19 mouse cellular contexts compared by ENCODE assay signal in the genomic region with DNA sequence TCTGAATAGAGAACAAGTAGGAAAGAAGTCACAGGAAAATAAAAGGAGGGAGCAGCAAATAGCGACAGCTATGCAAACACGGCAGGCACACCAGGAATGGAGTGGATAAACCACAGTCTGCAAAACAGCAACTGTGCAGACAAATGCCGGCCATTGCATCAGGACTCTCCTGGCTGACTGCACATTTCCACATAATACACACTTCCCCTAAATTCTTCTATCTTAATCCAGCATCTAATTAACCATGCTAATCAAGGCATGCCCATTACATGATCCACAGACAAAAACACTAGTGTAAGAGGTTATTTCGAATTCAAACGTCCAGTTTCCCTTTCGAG.
DNase-seq lines count a peak whose midpoint lies in the region; ATAC-seq and TF ChIP-seq lines count a peak whose summit lies in the region.
"Had no signal": no experiment of that assay in that cellular context is flagged by ENCODE, and none has a peak within 500 bp of the region (broad histone marks: within the 10 kb centered on the region; RNA-seq: fewer than 3 reads in every experiment).

No protein-coding gene starts in this region.

- no peaks in the 10 kb centered on the region for H3K36me3 ChIP-seq in forebrain, postnatal 0 days (ENCODE audit: insufficient read depth)
- no peaks in the 10 kb centered on the region for H3K36me3 ChIP-seq in forebrain, embryonic 10.5 days (replicated peaks)
- H3K36me3 ChIP-seq in heart, postnatal 0 days (replicated peaks; ENCODE audit: control insufficient read depth, insufficient read depth, low read length): no peaks in the 10 kb centered on the region
- H3K36me3 ChIP-seq in midbrain, embryonic 13.5 days: no peaks in the 10 kb centered on the region
- H3K36me3 ChIP-seq: forebrain, embryonic 12.5 days; liver, embryonic 12.5 days had no signal

- H3K9ac ChIP-seq in forebrain, postnatal 0 days: 0 out of 2 replicates have a peak overlapping the region, but pooled peaks have one; percentile 10
- H3K9ac ChIP-seq in heart, postnatal 0 days (replicated peaks; ENCODE audit: low read depth, low read length): no peak overlapping the region
- H3K9ac ChIP-seq in midbrain, embryonic 13.5 days (replicated peaks): no peak overlapping the region
- H3K9ac ChIP-seq: forebrain, embryonic 12.5 days; liver, embryonic 12.5 days; lung, embryonic 14.5 days had no signal

- no peak overlapping the region for H3K4me2 ChIP-seq in forebrain, postnatal 0 days (ENCODE audit: low read depth)
- 0 out of 2 replicates have a peak overlapping the region, but pooled peaks have one; percentile 1 for H3K4me2 ChIP-seq in heart, postnatal 0 days (ENCODE audit: low read depth, low read length)
- H3K4me2 ChIP-seq in midbrain, embryonic 13.5 days (replicated peaks): 0 out of 2 replicates have a peak overlapping the region, but pooled peaks have one; percentile 11
- H3K4me2 ChIP-seq: forebrain, embryonic 12.5 days; liver, embryonic 12.5 days; lung, embryonic 14.5 days had no signal

- peak overlapping the region; percentile 23 for H3K27ac ChIP-seq in forebrain, postnatal 0 days (ENCODE audit: low read depth, low read length)
- no peak overlapping the region for H3K27ac ChIP-seq in forebrain, embryonic 10.5 days
- H3K27ac ChIP-seq in heart, postnatal 0 days (ENCODE audit: low read depth): peak overlapping the region; percentile 52
- peak overlapping the region; percentile 32; the same call in 1 of the 2 replicates for H3K27ac ChIP-seq in midbrain, embryonic 13.5 days
- H3K27ac ChIP-seq: forebrain, embryonic 12.5 days; kidney, postnatal 0 days; layer of hippocampus, adult 2 months; liver, embryonic 12.5 days; macrophage had no signal

- no peaks in the 10 kb centered on the region for H3K9me3 ChIP-seq in forebrain, postnatal 0 days (ENCODE audit: low read length)
- no peaks in the 10 kb centered on the region for H3K9me3 ChIP-seq in forebrain, embryonic 10.5 days
- H3K9me3 ChIP-seq in heart, postnatal 0 days (replicated peaks; ENCODE audit: control insufficient read depth, low read length): no peaks in the 10 kb centered on the region
- no peaks in the 10 kb centered on the region for H3K9me3 ChIP-seq in midbrain, embryonic 13.5 days
- H3K9me3 ChIP-seq: forebrain, embryonic 12.5 days; liver, embryonic 12.5 days had no signal

- H3K4me3 ChIP-seq in forebrain, postnatal 0 days (ENCODE audit: low read depth, low read length): no peak overlapping the region
- no peak overlapping the region for H3K4me3 ChIP-seq in forebrain, embryonic 10.5 days
- no peak overlapping the region for H3K4me3 ChIP-seq in heart, postnatal 0 days (ENCODE audit: low read depth, low read length)
- no peak overlapping the region for H3K4me3 ChIP-seq in midbrain, embryonic 13.5 days (replicated peaks)
- H3K4me3 ChIP-seq: forebrain, embryonic 12.5 days; layer of hippocampus, adult 2 months; liver, embryonic 12.5 days had no signal

- H3K27me3 ChIP-seq in forebrain, postnatal 0 days (ENCODE audit: insufficient read depth, low read length): no peaks in the 10 kb centered on the region
- H3K27me3 ChIP-seq in forebrain, embryonic 10.5 days (ENCODE audit: poor library complexity, severe bottlenecking): no peaks in the 10 kb centered on the region
- H3K27me3 ChIP-seq in heart, postnatal 0 days (ENCODE audit: control insufficient read depth, insufficient read depth, low read length): no peaks in the 10 kb centered on the region
- H3K27me3 ChIP-seq in midbrain, embryonic 13.5 days: no peaks in the 10 kb centered on the region
- H3K27me3 ChIP-seq: forebrain, embryonic 12.5 days; liver, embryonic 12.5 days had no signal

- intact Hi-C loops in heart, postnatal 10 days (cut with DNase I): no loop called here

- WGBS in forebrain, postnatal 0 days: 17% methylated on average over 6 of the region's 6 CpGs
- 79% methylated on average over 6 of the region's 6 CpGs for WGBS in forebrain, embryonic 10.5 days
- WGBS in heart, postnatal 0 days: 50% methylated on average over 6 of the region's 6 CpGs
- 67% methylated on average over 6 of the region's 6 CpGs for WGBS in midbrain, embryonic 13.5 days

- DNase-seq in forebrain, postnatal 0 days: no peak
- no peak for DNase-seq in forebrain, embryonic 10.5 days (ENCODE audit: extremely low spot score, low spot score)
- no peak for DNase-seq in heart, postnatal 0 days (ENCODE audit: low spot score)
- DNase-seq in heart, postnatal 10 days: no peak
- peak; percentile 54 for DNase-seq in Muller cell, postnatal 12 days (ENCODE audit: inconsistent ontology term)
- no peak for DNase-seq in thymus, adult 18-20 months
- no peak for DNase-seq in spleen, postnatal 10 days (ENCODE audit: low spot score in 2 of 2)
- DNase-seq: adrenal gland, adult 8-10 months; cerebellum, adult 11 months; cerebellum, postnatal 14 days; gastrocnemius, postnatal 10 days; kidney, adult 11 months; lung, embryonic 14.5 days had no signal

- no peak for TF ChIP-seq EP300 in heart, postnatal 0 days (IDR thresholded peaks at IDR 0.05; ENCODE audit: low read depth)

- no peaks in the 10 kb centered on the region; the same call in 1 of the 2 replicates for H3K4me1 ChIP-seq in forebrain, postnatal 0 days (ENCODE audit: insufficient read depth)
- peaks cover 14% of the 10 kb centered on the region for H3K4me1 ChIP-seq in forebrain, embryonic 10.5 days
- 0 out of 2 replicates have a peak, but pooled peaks cover 14% of the 10 kb centered on the region for H3K4me1 ChIP-seq in heart, postnatal 0 days (ENCODE audit: control insufficient read depth, insufficient read depth)
- H3K4me1 ChIP-seq in midbrain, embryonic 13.5 days (replicated peaks): peaks cover 17% of the 10 kb centered on the region
- H3K4me1 ChIP-seq: liver, embryonic 12.5 days had no signal

- peak; percentile 6; the same call in 1 of the 2 replicates for ATAC-seq in forebrain, postnatal 0 days
- ATAC-seq in heart, postnatal 0 days (ENCODE audit: insufficient read depth, low read depth): no peak
- no peak for ATAC-seq in midbrain, embryonic 13.5 days
- ATAC-seq: liver, embryonic 12.5 days had no signal

- no peak for TF ChIP-seq CTCF in forebrain, postnatal 0 days (IDR thresholded peaks at IDR 0.05; ENCODE audit: low read depth)
- no peak for TF ChIP-seq CTCF in heart, postnatal 0 days (IDR thresholded peaks at IDR 0.05; ENCODE audit: low read depth)
